Mouse (Mus musculus): ENCODE measurements around the gene Lingo1. TPM values are rescaled to one million over a fixed set of nuclear protein-coding genes. Genes with fewer than 3 reads are reported as not detected.

Gene Lingo1
- polyA plus RNA-seq, 1 experiment from 2014 or later: 1.0 TPM

- Histone ChIP-seq H3K4me3 (ENCODE audit: low read length) (no peak overlapping the region), H3K27me3 (replicated peaks; ENCODE audit: control insufficient read depth, insufficient read depth, low read length) (no peaks in the 10 kb centered on the region), H3K4me2 (ENCODE audit: low read depth, low read length) (no peak overlapping the region), H3K4me1 (ENCODE audit: control insufficient read depth, insufficient read depth, low read length) (no peaks in the 10 kb centered on the region), H3K27ac (ENCODE audit: low read length) (no peak overlapping the region), H3K9ac (ENCODE audit: low read depth, low read length) (no peak overlapping the region), H3K9me3 (ENCODE audit: control insufficient read depth, low read length) (no peaks in the 10 kb centered on the region), H3K36me3 (ENCODE audit: control insufficient read depth, insufficient read depth, low read length) (no peaks in the 10 kb centered on the region)
- no peak for ATAC-seq
- 66% methylated on average over 5 of the region's 5 CpGs for WGBS
Measured at GRCm38 (mm10) chr9:56739181-56739737, 57.0 kb downstream of the Lingo1 start.

- Histone ChIP-seq H3K9me3 (ENCODE audit: control insufficient read depth, low read length) (no peaks in the 10 kb centered on the region), H3K4me3 (ENCODE audit: low read length) (no peak overlapping the region), H3K9ac (ENCODE audit: low read depth, low read length) (no peak overlapping the region), H3K27me3 (replicated peaks; ENCODE audit: control insufficient read depth, insufficient read depth, low read length) (no peaks in the 10 kb centered on the region), H3K27ac (ENCODE audit: low read length) (no peak overlapping the region), H3K4me1 (ENCODE audit: control insufficient read depth, insufficient read depth, low read length) (no peaks in the 10 kb centered on the region), H3K4me2 (ENCODE audit: low read depth, low read length) (no peak overlapping the region), H3K36me3 (ENCODE audit: control insufficient read depth, insufficient read depth, low read length) (no peaks in the 10 kb centered on the region)
- no peak for ATAC-seq
- WGBS: 44% methylated on average over 9 of the region's 9 CpGs
Measured at GRCm38 (mm10) chr9:56738261-56739171, 57.8 kb downstream of the Lingo1 start.

- Histone ChIP-seq H3K9me3 (ENCODE audit: control insufficient read depth, low read length) (no peaks in the 10 kb centered on the region), H3K27ac (ENCODE audit: low read length) (no peak overlapping the region), H3K4me2 (ENCODE audit: low read depth, low read length) (no peak overlapping the region), H3K36me3 (ENCODE audit: control insufficient read depth, insufficient read depth, low read length) (no peaks in the 10 kb centered on the region), H3K4me3 (ENCODE audit: low read length) (no peak overlapping the region), H3K9ac (ENCODE audit: low read depth, low read length) (no peak overlapping the region), H3K4me1 (ENCODE audit: control insufficient read depth, insufficient read depth, low read length) (no peaks in the 10 kb centered on the region), H3K27me3 (replicated peaks; ENCODE audit: control insufficient read depth, insufficient read depth, low read length) (no peaks in the 10 kb centered on the region)
- ATAC-seq: no peak
- WGBS: 53% methylated on average over 6 of the region's 6 CpGs
Measured at GRCm38 (mm10) chr9:56734398-56734797, 61.9 kb downstream of the Lingo1 start.

GRCm38 (mm10) chr9:56730997-56731396 is 65.3 kb downstream of the Lingo1 start:
- 48% methylated on average over 2 of the region's 2 CpGs for WGBS
- ATAC-seq: no peak
- H3K9me3 ChIP-seq (ENCODE audit: control insufficient read depth, low read length): no peaks in the 10 kb centered on the region
- H3K9ac ChIP-seq (ENCODE audit: low read depth, low read length): no peak overlapping the region
- no peak overlapping the region for H3K4me2 ChIP-seq (ENCODE audit: low read depth, low read length)
- H3K27me3 ChIP-seq (replicated peaks; ENCODE audit: control insufficient read depth, insufficient read depth, low read length): no peaks in the 10 kb centered on the region
- H3K4me1 ChIP-seq (ENCODE audit: control insufficient read depth, insufficient read depth, low read length): no peaks in the 10 kb centered on the region
- no peaks in the 10 kb centered on the region for H3K36me3 ChIP-seq (ENCODE audit: control insufficient read depth, insufficient read depth, low read length)
- no peak overlapping the region for H3K27ac ChIP-seq (ENCODE audit: low read length)
- no peak overlapping the region for H3K4me3 ChIP-seq (ENCODE audit: low read length)

GRCm38 (mm10) chr9:56729145-56729544 is 67.1 kb downstream of the Lingo1 start:
- H3K4me2 ChIP-seq (ENCODE audit: low read depth, low read length): no peak overlapping the region
- H3K36me3 ChIP-seq (ENCODE audit: control insufficient read depth, insufficient read depth, low read length): no peaks in the 10 kb centered on the region
- no peaks in the 10 kb centered on the region for H3K9me3 ChIP-seq (ENCODE audit: control insufficient read depth, low read length)
- no peaks in the 10 kb centered on the region for H3K4me1 ChIP-seq (ENCODE audit: control insufficient read depth, insufficient read depth, low read length)
- no peak overlapping the region for H3K27ac ChIP-seq (ENCODE audit: low read length)
- 49% methylated on average over 2 of the region's 2 CpGs for WGBS
- no peak overlapping the region for H3K9ac ChIP-seq (ENCODE audit: low read depth, low read length)
- no peak overlapping the region for H3K4me3 ChIP-seq (ENCODE audit: low read length)
- ATAC-seq: no peak
- H3K27me3 ChIP-seq (replicated peaks; ENCODE audit: control insufficient read depth, insufficient read depth, low read length): no peaks in the 10 kb centered on the region

- no peaks in the 10 kb centered on the region for H3K27me3 ChIP-seq (replicated peaks; ENCODE audit: control insufficient read depth, insufficient read depth, low read length)
- no peak overlapping the region for H3K27ac ChIP-seq (ENCODE audit: low read length)
- H3K4me2 ChIP-seq (ENCODE audit: low read depth, low read length): no peak overlapping the region
- no peaks in the 10 kb centered on the region for H3K9me3 ChIP-seq (ENCODE audit: control insufficient read depth, low read length)
- 42% methylated on average over 15 of the region's 15 CpGs for WGBS
- H3K9ac ChIP-seq (ENCODE audit: low read depth, low read length): no peak overlapping the region
- no peak overlapping the region for H3K4me3 ChIP-seq (ENCODE audit: low read length)
- H3K36me3 ChIP-seq (ENCODE audit: control insufficient read depth, insufficient read depth, low read length): no peaks in the 10 kb centered on the region
- no peak for ATAC-seq
- no peaks in the 10 kb centered on the region for H3K4me1 ChIP-seq (ENCODE audit: control insufficient read depth, insufficient read depth, low read length)
Measured at GRCm38 (mm10) chr9:56727703-56728684, 68.3 kb downstream of the Lingo1 start.

GRCm38 (mm10) chr9:56725814-56726213 is 70.5 kb downstream of the Lingo1 start:
- Histone ChIP-seq H3K9me3 (ENCODE audit: control insufficient read depth, low read length) (no peaks in the 10 kb centered on the region), H3K27me3 (replicated peaks; ENCODE audit: control insufficient read depth, insufficient read depth, low read length) (no peaks in the 10 kb centered on the region), H3K36me3 (ENCODE audit: control insufficient read depth, insufficient read depth, low read length) (no peaks in the 10 kb centered on the region), H3K4me1 (ENCODE audit: control insufficient read depth, insufficient read depth, low read length) (no peaks in the 10 kb centered on the region), H3K4me2 (ENCODE audit: low read depth, low read length) (no peak overlapping the region), H3K4me3 (ENCODE audit: low read length) (no peak overlapping the region), H3K9ac (ENCODE audit: low read depth, low read length) (no peak overlapping the region), H3K27ac (ENCODE audit: low read length) (no peak overlapping the region)
- no peak for ATAC-seq
- WGBS: 21% methylated on average over 2 of the region's 2 CpGs

GRCm38 (mm10) chr9:56722089-56722825 is 74.0 kb downstream of the Lingo1 start:
- no peaks in the 10 kb centered on the region for H3K4me1 ChIP-seq (ENCODE audit: control insufficient read depth, insufficient read depth, low read length)
- 66% methylated on average over 11 of the region's 11 CpGs for WGBS
- no peak for ATAC-seq

More at GRCm38 (mm10) chr9:56722089-56722825, 74.0 kb downstream of the Lingo1 start:
- H3K9me3 ChIP-seq (ENCODE audit: control insufficient read depth, low read length): no peaks in the 10 kb centered on the region
- H3K36me3 ChIP-seq (ENCODE audit: control insufficient read depth, insufficient read depth, low read length): no peaks in the 10 kb centered on the region
- no peaks in the 10 kb centered on the region for H3K27me3 ChIP-seq (replicated peaks; ENCODE audit: control insufficient read depth, insufficient read depth, low read length)
- no peak overlapping the region for H3K27ac ChIP-seq (ENCODE audit: low read length)
- H3K4me2 ChIP-seq (ENCODE audit: low read depth, low read length): no peak overlapping the region
- H3K4me3 ChIP-seq (ENCODE audit: low read length): no peak overlapping the region
- no peak overlapping the region for H3K9ac ChIP-seq (ENCODE audit: low read depth, low read length)

Measured in intestine, embryonic 16.5 days (tissue).